Mouse (Mus musculus) cerebellum, adult 2 months (tissue): ENCODE measurements at regions not wholly inside any gene's neighbourhood (a gene's known extent, or its start where the extent isn't known, plus 50 kb on each side); places are given as distances from the start of the nearest gene placed in this dataset.

ENCODE experiments used
- CTCF ChIP-seq: fragments of 200-500 bp; IDR thresholded peaks from 2 replicates; pipeline ENCODE4 v1.5.1; 2011; ENCODE audit warnings: low read depth, mild to moderate bottlenecking, control low read depth, low read length, moderate library complexity, borderline replicate concordance; ENCODE audit not compliant: insufficient read depth
- POLR2A ChIP-seq: fragments of 200-500 bp; IDR thresholded peaks from 2 replicates; pipeline ENCODE4 v1.6.1; 2011; ENCODE audit warnings: low read length, control low read depth, borderline replicate concordance; ENCODE audit not compliant: insufficient read depth

- no peak for TF ChIP-seq CTCF
- no peak for TF ChIP-seq POLR2A
Measured at GRCm38 (mm10) chr3:137780029-137780428, 84.3 kb upstream of the H2afz start.
